Mouse (Mus musculus): ENCODE measurements around the gene Tbc1d9. TPM values are rescaled to one million over a fixed set of nuclear protein-coding genes. Genes with fewer than 3 reads are reported as not detected.

Tbc1d9 gene
- polyA plus RNA-seq, 1 experiment: 3.6 TPM

- no peak overlapping the region for H3K4me3 ChIP-seq (replicated peaks; ENCODE audit: control insufficient read depth, low read depth, low read length)
- H3K4me1 ChIP-seq (ENCODE audit: control insufficient read depth, insufficient read depth, low read length): no peaks in the 10 kb centered on the region
- H3K27ac ChIP-seq (ENCODE audit: control insufficient read depth, insufficient read depth, low read depth, low read length, poor library complexity): no peak overlapping the region
- 55% methylated on average over 5 of the region's 5 CpGs for WGBS
- no peak for TF ChIP-seq CTCF (IDR thresholded peaks at IDR 0.05; ENCODE audit: control insufficient read depth, insufficient read depth, low read length)
- no peak for TF ChIP-seq POLR2A (IDR thresholded peaks at IDR 0.05; ENCODE audit: borderline replicate concordance, control insufficient read depth, low read depth, low read length)
These were observed 87.6 kb downstream of the Tbc1d9 start for GRCm38 (mm10) chr8:83252791-83253190.

- H3K4me3 ChIP-seq (replicated peaks; ENCODE audit: control insufficient read depth, low read depth, low read length): no peak overlapping the region
- H3K27ac ChIP-seq (ENCODE audit: control insufficient read depth, insufficient read depth, low read depth, low read length, poor library complexity): no peak overlapping the region
- H3K4me1 ChIP-seq (ENCODE audit: control insufficient read depth, insufficient read depth, low read length): no peaks in the 10 kb centered on the region
- TF ChIP-seq CTCF (IDR thresholded peaks at IDR 0.05; ENCODE audit: control insufficient read depth, insufficient read depth, low read length) (no peak), POLR2A (IDR thresholded peaks at IDR 0.05; ENCODE audit: borderline replicate concordance, control insufficient read depth, low read depth, low read length) (no peak)
- 82% methylated on average over 5 of the region's 5 CpGs for WGBS
These were observed 92.5 kb downstream of the Tbc1d9 start for GRCm38 (mm10) chr8:83257631-83258030.

- peak; percentile 77 for TF ChIP-seq CTCF (IDR thresholded peaks at IDR 0.05; ENCODE audit: control insufficient read depth, insufficient read depth, low read length)
- TF ChIP-seq POLR2A (IDR thresholded peaks at IDR 0.05; ENCODE audit: borderline replicate concordance, control insufficient read depth, low read depth, low read length): no peak
- Histone ChIP-seq H3K4me1 (ENCODE audit: control insufficient read depth, insufficient read depth, low read length) (no peaks in the 10 kb centered on the region), H3K27ac (ENCODE audit: control insufficient read depth, insufficient read depth, low read depth, low read length, poor library complexity) (no peak overlapping the region), H3K4me3 (replicated peaks; ENCODE audit: control insufficient read depth, low read depth, low read length) (no peak overlapping the region)
- WGBS: 68% methylated on average over 16 of the region's 16 CpGs
These were observed 95.5 kb downstream of the Tbc1d9 start for GRCm38 (mm10) chr8:83260418-83261215.

GRCm38 (mm10) chr8:83271172-83271571 lies 106.0 kb downstream of the Tbc1d9 start:
- 93% methylated on average over 14 of the region's 14 CpGs for WGBS
- TF ChIP-seq POLR2A (IDR thresholded peaks at IDR 0.05; ENCODE audit: borderline replicate concordance, control insufficient read depth, low read depth, low read length): no peak
- TF ChIP-seq CTCF (IDR thresholded peaks at IDR 0.05; ENCODE audit: control insufficient read depth, insufficient read depth, low read length): no peak

GRCm38 (mm10) chr8:83272464-83272863 lies 107.3 kb downstream of the Tbc1d9 start:
- H3K4me3 ChIP-seq (replicated peaks; ENCODE audit: control insufficient read depth, low read depth, low read length): no peak overlapping the region
- TF ChIP-seq POLR2A (IDR thresholded peaks at IDR 0.05; ENCODE audit: borderline replicate concordance, control insufficient read depth, low read depth, low read length) (no peak), CTCF (IDR thresholded peaks at IDR 0.05; ENCODE audit: control insufficient read depth, insufficient read depth, low read length) (no peak)
- WGBS: 87% methylated on average over 10 of the region's 10 CpGs

More at GRCm38 (mm10) chr8:83271172-83271571, 106.0 kb downstream of the Tbc1d9 start:
- no peak overlapping the region for H3K27ac ChIP-seq (ENCODE audit: control insufficient read depth, insufficient read depth, low read depth, low read length, poor library complexity)
- no peak overlapping the region for H3K4me3 ChIP-seq (replicated peaks; ENCODE audit: control insufficient read depth, low read depth, low read length)
- no peaks in the 10 kb centered on the region for H3K4me1 ChIP-seq (ENCODE audit: control insufficient read depth, insufficient read depth, low read length)

GRCm38 (mm10) chr8:83274470-83274869 lies 109.3 kb downstream of the Tbc1d9 start:
- H3K27ac ChIP-seq (ENCODE audit: control insufficient read depth, insufficient read depth, low read depth, low read length, poor library complexity): no peak overlapping the region
- no peak overlapping the region for H3K4me3 ChIP-seq (replicated peaks; ENCODE audit: control insufficient read depth, low read depth, low read length)
- H3K4me1 ChIP-seq (ENCODE audit: control insufficient read depth, insufficient read depth, low read length): no peaks in the 10 kb centered on the region
- 43% methylated on average over 11 of the region's 11 CpGs for WGBS
- TF ChIP-seq CTCF (IDR thresholded peaks at IDR 0.05; ENCODE audit: control insufficient read depth, insufficient read depth, low read length): no peak
- TF ChIP-seq POLR2A (IDR thresholded peaks at IDR 0.05; ENCODE audit: borderline replicate concordance, control insufficient read depth, low read depth, low read length): no peak

More at GRCm38 (mm10) chr8:83272464-83272863, 107.3 kb downstream of the Tbc1d9 start:
- H3K4me1 ChIP-seq (ENCODE audit: control insufficient read depth, insufficient read depth, low read length): no peaks in the 10 kb centered on the region
- H3K27ac ChIP-seq (ENCODE audit: control insufficient read depth, insufficient read depth, low read depth, low read length, poor library complexity): no peak overlapping the region

GRCm38 (mm10) chr8:83278431-83278830 lies 113.3 kb downstream of the Tbc1d9 start:
- WGBS: 78% methylated on average over 6 of the region's 6 CpGs
- no peak overlapping the region for H3K4me3 ChIP-seq (replicated peaks; ENCODE audit: control insufficient read depth, low read depth, low read length)
- TF ChIP-seq POLR2A (IDR thresholded peaks at IDR 0.05; ENCODE audit: borderline replicate concordance, control insufficient read depth, low read depth, low read length): no peak
- H3K4me1 ChIP-seq (ENCODE audit: control insufficient read depth, insufficient read depth, low read length): no peaks in the 10 kb centered on the region
- H3K27ac ChIP-seq (ENCODE audit: control insufficient read depth, insufficient read depth, low read depth, low read length, poor library complexity): no peak overlapping the region

GRCm38 (mm10) chr8:83285391-83285790 lies 120.2 kb downstream of the Tbc1d9 start:
- TF ChIP-seq POLR2A (IDR thresholded peaks at IDR 0.05; ENCODE audit: borderline replicate concordance, control insufficient read depth, low read depth, low read length) (no peak), CTCF (IDR thresholded peaks at IDR 0.05; ENCODE audit: control insufficient read depth, insufficient read depth, low read length) (no peak)
- Histone ChIP-seq H3K27ac (ENCODE audit: control insufficient read depth, insufficient read depth, low read depth, low read length, poor library complexity) (no peak overlapping the region), H3K4me1 (ENCODE audit: control insufficient read depth, insufficient read depth, low read length) (no peaks in the 10 kb centered on the region), H3K4me3 (replicated peaks; ENCODE audit: control insufficient read depth, low read depth, low read length) (no peak overlapping the region)
- 83% methylated on average over 8 of the region's 8 CpGs for WGBS

Data from bone marrow, adult 2 months (tissue).